Mouse (Mus musculus): ENCODE data around the gene Ackr4. TPM values are rescaled to one million over a fixed set of nuclear protein-coding genes. Genes with fewer than 3 reads are reported as not detected.

Gene Ackr4
- polyA plus RNA-seq (2012; rRNA removed) = 0.10 TPM in 1 of 2 replicates, not detected in the other

GRCm38 (mm10) chr9:104126833-104127232 is at the start of gene Ackr4:
Gene Ackr4 (minus strand): TSS chr9:104126933.

GRCm38 (mm10) chr9:104063244-104063961 is 63.3 kb downstream of the Ackr4 start, which contains the start of gene Acad11:
Gene Acad11 (plus strand): TSS chr9:104063377.

GRCm38 (mm10) chr9:104062430-104063243 is 64.1 kb downstream of the Ackr4 start, which contains the start of gene Uba5:
Gene Uba5 (minus strand): TSS chr9:104063134.

DNA sequence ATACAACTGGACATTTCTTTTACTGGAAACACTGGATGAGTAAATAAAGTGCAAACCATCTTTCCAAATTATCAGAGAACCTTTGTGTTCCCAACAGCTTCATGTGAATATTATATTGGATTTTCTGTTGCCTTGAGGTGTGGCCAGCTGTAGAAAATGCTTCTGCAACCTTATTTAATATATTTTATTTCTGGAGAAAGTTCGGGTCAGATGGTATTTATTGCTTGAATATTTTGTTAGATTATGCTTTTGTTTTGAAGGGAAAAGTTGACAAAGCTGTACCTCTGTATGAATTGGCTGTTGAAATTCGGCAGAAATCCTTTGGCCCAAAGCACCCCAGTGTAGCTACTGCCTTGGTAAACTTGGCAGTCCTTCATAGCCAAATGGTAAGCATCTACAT is 86.4 kb downstream of the Ackr4 start, which contains the start of gene Gm28305:
Gene Gm28305, plus strand, starts transcription at position 301 of the 400 bp plus-strand sequence.

Other genes starting within 250 kb of the Ackr4 start
- 8.6 and 13.3 TPM in 2 replicates for gene Nphp3, start 124.4 kb downstream of the Ackr4 start, polyA plus RNA-seq (2012; rRNA removed)
- gene Gm28305, start 86.3 kb downstream of the Ackr4 start, polyA plus RNA-seq (2012; rRNA removed) = not detected in 2 replicates
- gene Uba5, start 63.8 kb downstream of the Ackr4 start, polyA plus RNA-seq (2012; rRNA removed) = 65.1 and 73.0 TPM in 2 replicates
- 7.9 and 9.9 TPM in 2 replicates for gene Acad11, start 63.6 kb downstream of the Ackr4 start, polyA plus RNA-seq (2012; rRNA removed)
- 38.9 and 64.7 TPM in 2 replicates for gene Dnajc13, start 136.0 kb upstream of the Ackr4 start, polyA plus RNA-seq (2012; rRNA removed)
- gene Acpp, start 210.8 kb upstream of the Ackr4 start, polyA plus RNA-seq (2012; rRNA removed) = 0.06 and 0.35 TPM in 2 replicates